Mouse (Mus musculus) heart, embryonic 12.5 days (tissue): Measurements from ENCODE around the gene Pin1. TPM values are rescaled to one million over a fixed set of nuclear protein-coding genes. Genes with fewer than 3 reads are reported as not detected.
"Not testable (repeated sequence)": the region's sequence is repeated elsewhere in the genome, so short reads cannot be mapped to it uniquely, and the experiment has no call there.

Experiments
- ATAC-seq: fragments of 200-750 bp; cut with Nextera tagmentation; 2 replicates; pipeline ENCODE4 v1.8.0; 2017; ENCODE audit warnings: moderate TSS enrichment, moderate library complexity; ENCODE audit not compliant: insufficient number of reproducible peaks, low FRiP score
- H3K27ac ChIP-seq: fragments of 300-500 bp; sonication (generic); 2 replicates; pipeline ENCODE4 v1.5.1; 2016; ENCODE audit warnings: mild to moderate bottlenecking, moderate library complexity; ENCODE audit not compliant: poor library complexity, severe bottlenecking
- H3K27me3 ChIP-seq: fragments of 300-500 bp; sonication (generic); replicated peaks from 2 replicates; pipeline ENCODE4 v1.6.1; 2016; ENCODE audit warnings: mild to moderate bottlenecking, moderate library complexity
- H3K36me3 ChIP-seq: fragments of 300-500 bp; sonication (generic); 2 replicates; pipeline ENCODE4 v1.6.1; 2016; ENCODE audit warnings: mild to moderate bottlenecking, moderate library complexity
- H3K4me1 ChIP-seq: fragments of 300-500 bp; sonication (generic); replicated peaks from 2 replicates; pipeline ENCODE4 v1.6.1; 2016; ENCODE audit warnings: mild to moderate bottlenecking
- H3K4me2 ChIP-seq: fragments of 300-500 bp; sonication (generic); 2 replicates; pipeline ENCODE4 v1.6.1; 2016; ENCODE audit warnings: mild to moderate bottlenecking, moderate library complexity
- H3K4me3 ChIP-seq: fragments of 300-500 bp; sonication (generic); 2 replicates; pipeline ENCODE4 v1.5.1; 2016; ENCODE audit warnings: mild to moderate bottlenecking
- H3K9ac ChIP-seq: fragments of 300-500 bp; sonication (generic); 2 replicates; pipeline ENCODE4 v1.6.1; 2016; ENCODE audit warnings: mild to moderate bottlenecking, moderate library complexity
- H3K9me3 ChIP-seq: fragments of 300-500 bp; sonication (generic); replicated peaks from 2 replicates; pipeline ENCODE4 v1.6.1; 2016; ENCODE audit warnings: mild to moderate bottlenecking, moderate library complexity
- WGBS: fragments of 180-500 bp; shearing (Covaris S2); methylation state at CpG from one replicate; pipeline ENCODE4 v1.1.7; 2016; 5-methylcytosine and 5-hydroxymethylcytosine counted together
- polyA plus RNA-seq: library from polyadenylated mRNA; unstranded; fragments of >200 nt; fragmentation: Nextera tagmentation; extraction: Ambion mirVana; gene quantifications from 2 replicates; pipeline ENCODE4 v1.2.1, GENCODE M21; 2016

Pin1 gene
- polyA plus RNA-seq: 43.4 and 44.3 TPM in 2 replicates

- Histone ChIP-seq H3K9ac (peak within 1 kb of the TSS; percentile 93), H3K27ac (no peak within 1 kb of the TSS), H3K4me3 (peak within 1 kb of the TSS; percentile 92), H3K27me3 (no peaks in the 10 kb centered on the region), H3K4me1 (peaks cover 21% of the 10 kb centered on the region), H3K9me3 (no peaks in the 10 kb centered on the region), H3K4me2 (peak within 1 kb of the TSS; percentile 86), H3K36me3 (peaks cover 45% of the 10 kb centered on the region)
- WGBS: under 1% methylated on average over 45 of the region's 45 CpGs
- ATAC-seq: peak; percentile 99
Observed at GRCm38 (mm10) chr9:20651602-20652259, at the start of gene Pin1. Pin1 (plus strand) TSS chr9:20652095.

GRCm38 (mm10) chr9:20606269-20606668 is 45.6 kb upstream of the Pin1 start:
- no peak for ATAC-seq
- Histone ChIP-seq H3K27ac (no peak overlapping the region), H3K4me3 (no peak overlapping the region)

GRCm38 (mm10) chr9:20607100-20607974 is 44.6 kb upstream of the Pin1 start:
- H3K9ac ChIP-seq: peak overlapping the region; percentile 83
- peak overlapping the region; percentile 84 for H3K4me3 ChIP-seq
- H3K27ac ChIP-seq: peak overlapping the region; percentile 97
- WGBS: under 1% methylated on average over 57 of the region's 57 CpGs
- H3K36me3 ChIP-seq: peaks cover 6% of the 10 kb centered on the region
- H3K27me3 ChIP-seq: no peaks in the 10 kb centered on the region
- H3K4me2 ChIP-seq: peak overlapping the region; percentile 88
- peaks cover 4% of the 10 kb centered on the region; the same call in 1 of the 2 replicates for H3K9me3 ChIP-seq
- peak; percentile 86 for ATAC-seq
- H3K4me1 ChIP-seq: 0 out of 2 replicates have a peak, but pooled peaks cover 3% of the 10 kb centered on the region

More at GRCm38 (mm10) chr9:20606269-20606668, 45.6 kb upstream of the Pin1 start:
- Histone ChIP-seq H3K9ac (no peak overlapping the region), H3K4me2 (no peak overlapping the region), H3K4me1 (0 out of 2 replicates have a peak, but pooled peaks cover 3% of the 10 kb centered on the region), H3K36me3 (peaks cover 6% of the 10 kb centered on the region), H3K9me3 (peaks cover 4% of the 10 kb centered on the region; the same call in 1 of the 2 replicates), H3K27me3 (no peaks in the 10 kb centered on the region)
- WGBS: 91% methylated on average over 1 of the region's 1 CpGs

- Histone ChIP-seq H3K27me3 (no peaks in the 10 kb centered on the region), H3K4me3 (no peak overlapping the region), H3K4me2 (no peak overlapping the region), H3K27ac (no peak overlapping the region), H3K9ac (no peak overlapping the region), H3K9me3 (peaks cover 4% of the 10 kb centered on the region; the same call in 1 of the 2 replicates), H3K36me3 (peaks cover 6% of the 10 kb centered on the region), H3K4me1 (0 out of 2 replicates have a peak, but pooled peaks cover 3% of the 10 kb centered on the region)
- ATAC-seq: no peak
- 75% methylated on average over 5 of the region's 5 CpGs for WGBS
Observed at GRCm38 (mm10) chr9:20609831-20610464, 41.9 kb upstream of the Pin1 start.

- 74% methylated on average over 5 of the region's 5 CpGs for WGBS
Observed at GRCm38 (mm10) chr9:20611976-20612375, 39.9 kb upstream of the Pin1 start.

GRCm38 (mm10) chr9:20616685-20617084 is 35.2 kb upstream of the Pin1 start:
- Histone ChIP-seq H3K4me3 (no peak overlapping the region), H3K36me3 (peaks cover 9% of the 10 kb centered on the region; the same call in 1 of the 2 replicates), H3K9me3 (no peaks in the 10 kb centered on the region), H3K4me2 (no peak overlapping the region), H3K27ac (no peak overlapping the region), H3K4me1 (no peaks in the 10 kb centered on the region), H3K9ac (no peak overlapping the region), H3K27me3 (no peaks in the 10 kb centered on the region)
- 80% methylated on average over 2 of the region's 2 CpGs for WGBS
- no peak for ATAC-seq

More at GRCm38 (mm10) chr9:20611976-20612375, 39.9 kb upstream of the Pin1 start:
- H3K27ac ChIP-seq: no peak overlapping the region
- no peaks in the 10 kb centered on the region for H3K4me1 ChIP-seq
- no peak overlapping the region for H3K4me3 ChIP-seq
- peaks cover 4% of the 10 kb centered on the region; the same call in 1 of the 2 replicates for H3K9me3 ChIP-seq
- peaks cover 6% of the 10 kb centered on the region for H3K36me3 ChIP-seq
- no peak for ATAC-seq
- H3K27me3 ChIP-seq: no peaks in the 10 kb centered on the region
- H3K4me2 ChIP-seq: no peak overlapping the region
- no peak overlapping the region for H3K9ac ChIP-seq

- Histone ChIP-seq H3K4me2 (no peak overlapping the region), H3K27me3 (no peaks in the 10 kb centered on the region), H3K36me3 (peaks cover 8% of the 10 kb centered on the region; the same call in 1 of the 2 replicates), H3K27ac (no peak overlapping the region), H3K9me3 (no peaks in the 10 kb centered on the region), H3K4me3 (no peak overlapping the region), H3K4me1 (no peaks in the 10 kb centered on the region), H3K9ac (no peak overlapping the region)
- WGBS: 86% methylated on average over 2 of the region's 2 CpGs
- ATAC-seq: no peak
Observed at GRCm38 (mm10) chr9:20631332-20631731, 20.6 kb upstream of the Pin1 start.

- not testable (repeated sequence) for H3K9me3 ChIP-seq, H3K9ac ChIP-seq, H3K4me2 ChIP-seq, H3K27ac ChIP-seq, H3K27me3 ChIP-seq, H3K4me3 ChIP-seq
- peaks cover 12% of the 10 kb centered on the region for H3K4me1 ChIP-seq
- peaks cover 32% of the 10 kb centered on the region for H3K36me3 ChIP-seq
- ATAC-seq: peak; percentile 44; the same call in 1 of the 2 replicates
- 86% methylated on average over 8 of the region's 8 CpGs for WGBS
Observed at GRCm38 (mm10) chr9:20635676-20636075, 16.2 kb upstream of the Pin1 start.

- 82% methylated on average over 3 of the region's 3 CpGs for WGBS
Observed at GRCm38 (mm10) chr9:20636256-20636655, 15.6 kb upstream of the Pin1 start.

GRCm38 (mm10) chr9:20636790-20637189 is 15.1 kb upstream of the Pin1 start:
- Histone ChIP-seq H3K9me3 (no peaks in the 10 kb centered on the region), H3K4me3 (no peak overlapping the region), H3K9ac (no peak overlapping the region), H3K27ac (no peak overlapping the region), H3K4me1 (peaks cover 22% of the 10 kb centered on the region), H3K27me3 (no peaks in the 10 kb centered on the region), H3K4me2 (no peak overlapping the region), H3K36me3 (peaks cover 32% of the 10 kb centered on the region)
- 73% methylated on average over 2 of the region's 2 CpGs for WGBS
- ATAC-seq: no peak

More at GRCm38 (mm10) chr9:20636256-20636655, 15.6 kb upstream of the Pin1 start:
- Histone ChIP-seq H3K9me3 (no peaks in the 10 kb centered on the region), H3K4me3 (no peak overlapping the region), H3K36me3 (peaks cover 32% of the 10 kb centered on the region), H3K9ac (no peak overlapping the region), H3K4me1 (peaks cover 17% of the 10 kb centered on the region), H3K27ac (no peak overlapping the region), H3K4me2 (no peak overlapping the region), H3K27me3 (no peaks in the 10 kb centered on the region)
- ATAC-seq: no peak
